Mouse (Mus musculus) cerebral cortex, adult 2 months (tissue): Measurements from ENCODE around the gene Ppp2r2d.

Experiments used
- WGBS: fragments of 180-500 bp; shearing (Covaris S2); methylation state at CpG from one replicate; pipeline ENCODE4 v1.1.7; 2018; 5-methylcytosine and 5-hydroxymethylcytosine counted together

Gene Ppp2r2d

GRCm38 (mm10) chr7:138845544-138846391, at the start of gene Ppp2r2d, which contains the start of gene Mapk1ip1:
TSS of gene Ppp2r2d (plus strand) at chr7:138846079.
TSS of gene Mapk1ip1 (minus strand) at chr7:138846273.
- under 1% methylated on average over 51 of the region's 51 CpGs for WGBS

GRCm38 (mm10) chr7:138803386-138803785, 42.5 kb upstream of the Ppp2r2d start:
- 60% methylated on average over 4 of the region's 4 CpGs for WGBS

- WGBS = 92% methylated on average over 3 of the region's 3 CpGs
Measured at GRCm38 (mm10) chr7:138807146-138807545, 38.7 kb upstream of the Ppp2r2d start.

GRCm38 (mm10) chr7:138813213-138813875, 32.5 kb upstream of the Ppp2r2d start:
- WGBS = 73% methylated on average over 11 of the region's 11 CpGs

GRCm38 (mm10) chr7:138818314-138818713, 27.6 kb upstream of the Ppp2r2d start:
- WGBS = 72% methylated on average over 4 of the region's 4 CpGs

- 67% methylated on average over 6 of the region's 6 CpGs for WGBS
Measured at GRCm38 (mm10) chr7:138824423-138824822, 21.5 kb upstream of the Ppp2r2d start.

GRCm38 (mm10) chr7:138824995-138825756, 20.7 kb upstream of the Ppp2r2d start:
- WGBS = 84% methylated on average over 19 of the region's 19 CpGs

GRCm38 (mm10) chr7:138827812-138828211, 18.1 kb upstream of the Ppp2r2d start:
- WGBS = 18% methylated on average over 11 of the region's 11 CpGs

GRCm38 (mm10) chr7:138835028-138835427, 10.9 kb upstream of the Ppp2r2d start:
- WGBS = 60% methylated on average over 3 of the region's 3 CpGs

- WGBS = 53% methylated on average over 4 of the region's 4 CpGs
Measured at GRCm38 (mm10) chr7:138840594-138841021, 5.3 kb upstream of the Ppp2r2d start.

GRCm38 (mm10) chr7:138841436-138842151, 4.3 kb upstream of the Ppp2r2d start:
- 82% methylated on average over 3 of the region's 3 CpGs for WGBS

- 86% methylated on average over 4 of the region's 4 CpGs for WGBS
Measured at GRCm38 (mm10) chr7:138843421-138843820, 2.5 kb upstream of the Ppp2r2d start.

GRCm38 (mm10) chr7:138845111-138845510, 768 bp upstream of the Ppp2r2d start:
- 30% methylated on average over 8 of the region's 8 CpGs for WGBS

- under 1% methylated on average over 57 of the region's 61 CpGs for WGBS
Measured at GRCm38 (mm10) chr7:138846502-138846991, 668 bp downstream of the Ppp2r2d start.

GRCm38 (mm10) chr7:138847316-138848027, 1.6 kb downstream of the Ppp2r2d start:
- WGBS = 15% methylated on average over 13 of the region's 13 CpGs

GRCm38 (mm10) chr7:138848028-138848920, 2.4 kb downstream of the Ppp2r2d start:
- WGBS = 45% methylated on average over 7 of the region's 7 CpGs

GRCm38 (mm10) chr7:138853417-138854031, 7.6 kb downstream of the Ppp2r2d start:
- WGBS = 97% methylated on average over 4 of the region's 4 CpGs

GRCm38 (mm10) chr7:138854201-138854600, 8.3 kb downstream of the Ppp2r2d start:
- 94% methylated on average over 2 of the region's 2 CpGs for WGBS

GRCm38 (mm10) chr7:138856670-138857069, 10.8 kb downstream of the Ppp2r2d start:
- WGBS = 39% methylated on average over 2 of the region's 2 CpGs
